Mouse (Mus musculus): Measurements from ENCODE around the gene Zpbp2. TPM values are rescaled to one million over a fixed set of nuclear protein-coding genes. Genes with fewer than 3 reads are reported as not detected.

The Zpbp2 gene
- polyA plus RNA-seq, 1 experiment from 2014 or later = not detected

DNA sequence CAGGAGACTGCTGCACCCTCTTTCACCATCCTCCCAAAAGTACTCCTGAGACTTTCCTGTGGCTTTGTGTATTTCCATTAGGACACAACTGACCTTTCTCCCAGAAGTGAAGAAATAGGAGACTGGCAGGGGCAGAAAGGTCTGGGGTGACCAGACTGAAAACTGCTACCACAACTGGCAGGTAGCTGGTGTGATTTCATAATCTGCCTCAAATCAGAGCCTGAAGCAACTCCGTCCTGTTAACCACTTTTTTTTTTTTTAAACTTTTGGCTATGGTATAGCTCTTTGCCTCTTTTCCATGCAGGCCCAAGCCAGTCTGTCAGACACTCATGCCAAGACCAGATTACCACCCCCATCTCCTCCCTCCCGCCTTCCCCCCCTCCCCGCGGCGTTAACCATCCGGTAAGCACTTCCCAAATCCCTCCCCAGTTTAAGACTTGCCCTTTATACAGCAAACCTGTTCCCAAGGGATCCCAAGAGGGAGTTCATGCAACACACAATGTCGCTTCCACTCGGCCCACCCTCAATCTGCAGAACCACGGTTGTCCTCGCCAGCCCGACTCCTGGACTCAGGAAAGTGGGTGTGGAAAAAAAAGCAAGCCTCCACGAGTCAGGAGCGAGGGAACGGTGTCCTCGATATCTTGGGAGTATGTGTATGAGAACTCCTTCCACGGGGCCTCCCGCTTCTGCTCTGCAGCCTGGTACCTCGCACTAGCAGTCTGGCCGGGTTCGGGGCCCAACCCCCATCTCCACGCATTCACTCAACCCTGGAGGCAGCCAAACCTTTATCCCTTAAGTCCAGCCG is 35.4 kb downstream of the Zpbp2 start:
- Histone ChIP-seq H3K4me2 (peak overlapping the region; percentile 91), H3K4me3 (peak overlapping the region; percentile 73), H3K27me3 (no peaks in the 10 kb centered on the region; the same call in 1 of the 2 replicates), H3K9me3 (no peaks in the 10 kb centered on the region), H3K4me1 (replicated peaks) (peaks cover 37% of the 10 kb centered on the region), H3K36me3 (peaks cover 26% of the 10 kb centered on the region), H3K9ac (peak overlapping the region; percentile 90), H3K27ac (replicated peaks) (peak overlapping the region; percentile 86)
- 3% methylated on average over 22 of the region's 22 CpGs for WGBS
- peak; percentile 66 for ATAC-seq (ENCODE audit: low read depth)

- peak; percentile 94 for ATAC-seq (ENCODE audit: low read depth)
- H3K9ac ChIP-seq = peak within 1 kb of the TSS; percentile 90
- WGBS = under 1% methylated on average over 49 of the region's 49 CpGs
Measured at GRCm38 (mm10) chr11:98586892-98587563, 36.1 kb downstream of the Zpbp2 start, which contains the start of gene Ormdl3. Gene Ormdl3 (minus strand): TSS chr11:98587368.

GRCm38 (mm10) chr11:98587684-98588546 is 37.0 kb downstream of the Zpbp2 start:
- ATAC-seq (ENCODE audit: low read depth) = peak; percentile 34
- Histone ChIP-seq H3K27ac (replicated peaks) (peak overlapping the region; percentile 67), H3K9ac (peak overlapping the region; percentile 90), H3K27me3 (no peaks in the 10 kb centered on the region; the same call in 1 of the 2 replicates), H3K4me2 (peak overlapping the region; percentile 91), H3K4me3 (peak overlapping the region; percentile 73), H3K4me1 (replicated peaks) (peaks cover 37% of the 10 kb centered on the region), H3K36me3 (peaks cover 10% of the 10 kb centered on the region), H3K9me3 (no peaks in the 10 kb centered on the region)
- 6% methylated on average over 20 of the region's 20 CpGs for WGBS

More at GRCm38 (mm10) chr11:98586892-98587563, 36.1 kb downstream of the Zpbp2 start, which contains the start of gene Ormdl3:
- peak within 1 kb of the TSS; percentile 86 for H3K27ac ChIP-seq (replicated peaks)
- peak within 1 kb of the TSS; percentile 73 for H3K4me3 ChIP-seq
- H3K4me1 ChIP-seq (replicated peaks) = peaks cover 37% of the 10 kb centered on the region
- H3K4me2 ChIP-seq = peak within 1 kb of the TSS; percentile 91
- peaks cover 19% of the 10 kb centered on the region for H3K36me3 ChIP-seq
- H3K27me3 ChIP-seq = no peaks in the 10 kb centered on the region; the same call in 1 of the 2 replicates
- H3K9me3 ChIP-seq = no peaks in the 10 kb centered on the region

- no peaks in the 10 kb centered on the region; the same call in 1 of the 2 replicates for H3K27me3 ChIP-seq
- H3K36me3 ChIP-seq = 0 out of 2 replicates have a peak, but pooled peaks cover under 1% of the 10 kb centered on the region
- H3K4me2 ChIP-seq = peak overlapping the region; percentile 91; the same call in 1 of the 2 replicates
- 56% methylated on average over 6 of the region's 6 CpGs for WGBS
- no peak overlapping the region for H3K27ac ChIP-seq (replicated peaks)
- ATAC-seq (ENCODE audit: low read depth) = no peak
- H3K9me3 ChIP-seq = no peaks in the 10 kb centered on the region
- no peak overlapping the region for H3K9ac ChIP-seq
- H3K4me1 ChIP-seq (replicated peaks) = peaks cover 37% of the 10 kb centered on the region
- no peak overlapping the region for H3K4me3 ChIP-seq
Measured at GRCm38 (mm10) chr11:98588833-98589281, 38.0 kb downstream of the Zpbp2 start.

DNA sequence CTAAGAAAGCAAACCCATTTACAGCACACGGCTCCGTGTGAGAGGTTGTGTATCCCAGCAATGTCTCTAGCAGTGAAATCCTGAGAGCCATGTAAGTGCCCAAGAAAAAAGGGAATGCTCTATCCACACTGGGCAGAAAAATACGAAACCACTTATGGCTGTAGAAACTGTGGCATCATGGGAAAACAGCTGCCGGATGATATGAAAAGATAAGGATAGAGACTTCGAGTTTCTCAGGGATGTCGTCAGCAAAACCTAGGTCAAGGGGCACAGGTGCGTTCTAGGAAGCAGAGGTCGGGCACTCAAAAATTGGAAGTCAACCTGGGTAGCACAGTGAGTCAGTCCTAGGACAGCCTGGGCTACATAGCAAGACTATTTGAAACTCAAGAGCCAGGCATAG is 38.4 kb downstream of the Zpbp2 start:
- no peak overlapping the region for H3K4me3 ChIP-seq
- H3K27ac ChIP-seq (replicated peaks) = no peak overlapping the region
- no peak overlapping the region for H3K4me2 ChIP-seq
- no peaks in the 10 kb centered on the region for H3K9me3 ChIP-seq
- no peak overlapping the region for H3K9ac ChIP-seq
- no peak for ATAC-seq (ENCODE audit: low read depth)
- H3K4me1 ChIP-seq (replicated peaks) = peaks cover 36% of the 10 kb centered on the region
- H3K27me3 ChIP-seq = no peaks in the 10 kb centered on the region; the same call in 1 of the 2 replicates
- WGBS = 87% methylated on average over 8 of the region's 8 CpGs
- no peaks in the 10 kb centered on the region for H3K36me3 ChIP-seq

- Histone ChIP-seq H3K27me3 (no peaks in the 10 kb centered on the region; the same call in 1 of the 2 replicates), H3K4me2 (no peak overlapping the region), H3K4me1 (replicated peaks) (peaks cover 21% of the 10 kb centered on the region), H3K36me3 (no peaks in the 10 kb centered on the region), H3K4me3 (no peak overlapping the region), H3K9ac (no peak overlapping the region), H3K9me3 (no peaks in the 10 kb centered on the region), H3K27ac (replicated peaks) (no peak overlapping the region)
- no peak for ATAC-seq (ENCODE audit: low read depth)
- 70% methylated on average over 19 of the region's 19 CpGs for WGBS
Measured at GRCm38 (mm10) chr11:98590548-98591445, 39.9 kb downstream of the Zpbp2 start.

DNA sequence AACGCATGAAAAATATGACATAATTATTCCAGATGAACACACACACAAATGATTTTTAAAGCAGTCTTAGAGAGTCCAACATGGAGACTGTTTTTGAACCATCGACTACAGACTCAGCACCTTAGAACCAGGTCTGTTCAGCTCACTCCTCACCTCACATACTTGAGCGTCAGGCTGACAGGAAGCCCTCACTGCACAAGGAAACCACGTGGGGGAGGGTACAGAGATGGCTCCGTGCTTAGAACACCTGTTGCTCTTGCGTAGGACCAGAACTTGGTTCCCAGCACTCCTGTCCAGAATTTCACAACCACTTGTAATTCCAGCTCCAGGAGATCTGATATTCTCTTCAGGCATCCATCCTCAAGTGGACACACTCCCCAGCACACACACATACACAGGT is 44.1 kb downstream of the Zpbp2 start:
- no peak overlapping the region for H3K4me3 ChIP-seq
- H3K9ac ChIP-seq = no peak overlapping the region
- 0 out of 2 replicates have a peak, but pooled peaks cover 6% of the 10 kb centered on the region for H3K4me1 ChIP-seq (replicated peaks)
- ATAC-seq (ENCODE audit: low read depth) = no peak
- no peaks in the 10 kb centered on the region for H3K36me3 ChIP-seq
- no peak overlapping the region for H3K4me2 ChIP-seq
- no peak overlapping the region for H3K27ac ChIP-seq (replicated peaks)
- H3K9me3 ChIP-seq = no peaks in the 10 kb centered on the region
- 75% methylated on average over 6 of the region's 6 CpGs for WGBS
- peaks cover 24% of the 10 kb centered on the region for H3K27me3 ChIP-seq

DNA sequence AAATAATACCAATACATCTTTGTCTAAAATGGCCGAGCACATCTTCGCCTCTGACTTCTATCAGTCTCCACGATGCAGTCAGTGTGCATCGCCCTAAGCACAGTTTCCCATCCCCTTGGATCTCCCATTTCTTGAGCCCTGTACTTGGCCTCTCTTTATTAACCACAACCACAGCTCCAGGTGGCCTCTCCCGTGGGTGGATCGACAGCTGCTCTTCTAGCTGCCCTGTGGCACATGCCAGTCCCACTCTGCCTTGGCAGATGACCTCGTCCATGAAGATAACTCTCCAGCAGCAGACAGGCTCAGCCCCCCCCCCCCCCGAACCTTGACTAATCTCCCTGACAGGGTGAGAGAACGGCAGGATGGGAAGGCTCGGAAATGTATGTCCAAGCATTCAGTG is 44.6 kb downstream of the Zpbp2 start:
- Histone ChIP-seq H3K27ac (replicated peaks) (no peak overlapping the region), H3K27me3 (peaks cover 27% of the 10 kb centered on the region), H3K4me2 (no peak overlapping the region), H3K36me3 (no peaks in the 10 kb centered on the region), H3K9ac (no peak overlapping the region), H3K4me1 (replicated peaks) (0 out of 2 replicates have a peak, but pooled peaks cover 6% of the 10 kb centered on the region), H3K9me3 (no peaks in the 10 kb centered on the region), H3K4me3 (no peak overlapping the region)
- ATAC-seq (ENCODE audit: low read depth) = no peak
- WGBS = 79% methylated on average over 10 of the region's 10 CpGs

GRCm38 (mm10) chr11:98595955-98596354 is 45.1 kb downstream of the Zpbp2 start:
- no peak overlapping the region for H3K4me3 ChIP-seq
- no peaks in the 10 kb centered on the region for H3K36me3 ChIP-seq
- no peak overlapping the region for H3K9ac ChIP-seq
- WGBS = 80% methylated on average over 3 of the region's 3 CpGs
- H3K4me2 ChIP-seq = no peak overlapping the region
- H3K9me3 ChIP-seq = no peaks in the 10 kb centered on the region
- H3K27ac ChIP-seq (replicated peaks) = no peak overlapping the region
- H3K27me3 ChIP-seq = peaks cover 32% of the 10 kb centered on the region
- 0 out of 2 replicates have a peak, but pooled peaks cover 6% of the 10 kb centered on the region for H3K4me1 ChIP-seq (replicated peaks)
- ATAC-seq (ENCODE audit: low read depth) = no peak

DNA sequence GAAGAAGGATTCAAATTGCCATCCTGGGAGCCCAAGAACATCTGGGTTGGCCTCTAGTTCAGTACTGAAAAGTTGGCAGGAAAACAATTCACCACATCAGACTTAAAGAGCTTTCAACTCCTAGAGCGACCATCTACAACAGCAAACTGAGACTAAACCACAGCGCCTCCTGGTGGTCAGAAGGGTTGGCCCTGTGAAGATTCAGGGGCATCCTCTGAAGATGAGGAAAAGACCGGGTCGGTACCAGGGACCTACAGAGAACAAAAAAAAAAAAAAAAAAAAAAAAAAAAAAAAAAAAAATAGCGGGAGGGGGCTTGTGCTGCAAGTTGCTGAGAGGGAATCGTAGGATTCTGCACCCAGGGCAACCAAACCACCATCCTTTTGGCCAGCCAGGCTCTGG is 46.5 kb downstream of the Zpbp2 start:
- no peak for ATAC-seq (ENCODE audit: low read depth)
- Histone ChIP-seq H3K9me3 (no peaks in the 10 kb centered on the region), H3K9ac (no peak overlapping the region), H3K4me2 (no peak overlapping the region), H3K27ac (replicated peaks) (no peak overlapping the region), H3K4me1 (replicated peaks) (peaks cover 11% of the 10 kb centered on the region; the same call in 1 of the 2 replicates), H3K27me3 (peaks cover 44% of the 10 kb centered on the region), H3K36me3 (no peaks in the 10 kb centered on the region), H3K4me3 (no peak overlapping the region)
- 45% methylated on average over 6 of the region's 6 CpGs for WGBS
